Mouse (Mus musculus): ENCODE measurements at regions not wholly inside any gene's neighbourhood (a gene's known extent, or its start where the extent isn't known, plus 50 kb on each side); places are given as distances from the start of the nearest gene placed in this dataset.

DNA sequence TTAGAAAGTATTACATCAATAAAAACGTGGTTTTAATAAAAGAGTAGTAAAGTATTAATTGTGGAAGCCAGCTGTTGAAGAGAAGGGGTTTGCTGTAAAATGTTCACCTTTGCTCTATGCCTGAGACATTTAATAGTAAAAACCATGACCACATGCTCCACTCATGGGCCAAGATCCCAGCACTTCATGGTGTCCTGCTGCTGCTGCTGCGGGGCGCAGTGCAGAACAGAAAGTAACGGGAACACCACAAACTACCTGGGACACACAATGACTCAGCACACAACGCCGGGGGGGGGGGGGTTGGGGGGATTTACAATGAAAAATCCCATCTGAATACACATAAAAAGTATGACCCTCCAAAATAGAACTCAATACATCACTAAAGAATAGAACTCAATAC lies 124.8 kb upstream of the Klf14 start:
- Histone ChIP-seq H3K27ac (replicated peaks) (no peak overlapping the region), H3K27me3 (replicated peaks) (no peaks in the 10 kb centered on the region), H3K9me3 (no peaks in the 10 kb centered on the region), H3K9ac (no peak overlapping the region), H3K4me1 (peaks cover 74% of the 10 kb centered on the region), H3K4me2 (no peak overlapping the region), H3K36me3 (no peaks in the 10 kb centered on the region), H3K4me3 (no peak overlapping the region)
- 91% methylated on average over 6 of the region's 6 CpGs for WGBS
- ATAC-seq (ENCODE audit: extremely low read depth, insufficient number of reproducible peaks, low FRiP score, low TSS enrichment) = no peak

DNA sequence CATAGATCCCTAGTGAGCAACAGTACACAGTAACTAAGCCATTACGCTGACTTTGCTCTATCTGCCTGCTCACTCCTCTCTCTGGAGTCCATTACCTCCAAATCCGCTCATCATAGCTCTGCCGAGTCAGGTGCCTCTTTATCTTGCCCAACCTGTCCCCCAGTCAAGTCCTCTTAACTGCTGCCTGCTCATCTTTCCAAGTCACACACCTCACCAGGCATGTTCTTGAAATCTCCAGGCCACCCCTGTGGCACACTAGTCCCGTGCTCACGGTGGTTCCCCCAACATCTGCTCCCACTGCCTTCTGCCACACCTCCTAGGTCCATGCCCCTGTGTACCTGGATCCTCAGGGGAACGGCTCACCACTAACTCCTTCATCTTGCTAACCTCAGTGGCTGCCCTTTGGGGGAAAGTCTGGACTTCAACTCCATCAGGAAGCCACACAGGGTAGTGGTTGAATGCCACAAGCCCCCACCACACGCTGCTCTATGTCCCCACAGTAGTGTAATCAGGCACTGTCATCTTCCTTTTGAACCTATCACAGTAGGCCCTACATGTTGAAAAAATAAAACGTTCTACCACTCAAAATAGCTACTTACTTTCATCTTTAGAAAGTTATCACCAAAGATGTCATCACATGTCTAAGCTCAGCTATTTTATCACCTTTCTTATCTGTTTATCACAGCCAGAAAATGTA lies 126.3 kb upstream of the Klf14 start:
- no peaks in the 10 kb centered on the region for H3K36me3 ChIP-seq
- no peak overlapping the region for H3K27ac ChIP-seq (replicated peaks)
- H3K9ac ChIP-seq = no peak overlapping the region
- H3K27me3 ChIP-seq (replicated peaks) = no peaks in the 10 kb centered on the region
- no peak overlapping the region for H3K4me2 ChIP-seq
- H3K4me1 ChIP-seq = peaks cover 74% of the 10 kb centered on the region
- H3K4me3 ChIP-seq = no peak overlapping the region
- WGBS = 55% methylated on average over 8 of the region's 8 CpGs
- ATAC-seq (ENCODE audit: extremely low read depth, insufficient number of reproducible peaks, low FRiP score, low TSS enrichment) = no peak
- H3K9me3 ChIP-seq = no peaks in the 10 kb centered on the region

DNA sequence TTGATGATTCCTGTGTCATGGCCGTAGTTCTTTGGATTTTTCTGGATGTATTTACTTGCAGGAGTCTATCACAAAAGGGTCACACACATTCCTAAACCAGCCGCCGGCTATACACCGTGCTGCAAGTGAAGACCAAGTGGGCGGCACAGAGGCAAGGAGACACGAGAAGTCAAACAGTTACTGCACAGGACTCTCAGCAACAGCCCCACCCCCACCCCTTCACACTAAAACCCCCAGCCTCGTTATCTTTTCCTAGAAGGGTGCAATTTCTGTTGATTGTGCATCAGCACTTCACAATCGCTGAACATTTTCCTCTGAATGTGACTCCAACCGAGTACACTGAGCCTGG lies 126.9 kb upstream of the Klf14 start:
- no peaks in the 10 kb centered on the region for H3K9me3 ChIP-seq
- H3K27me3 ChIP-seq (replicated peaks) = no peaks in the 10 kb centered on the region
- no peaks in the 10 kb centered on the region for H3K36me3 ChIP-seq
- no peak overlapping the region for H3K4me3 ChIP-seq
- 29% methylated on average over 9 of the region's 9 CpGs for WGBS
- peaks cover 68% of the 10 kb centered on the region for H3K4me1 ChIP-seq
- H3K27ac ChIP-seq (replicated peaks) = no peak overlapping the region
- no peak overlapping the region for H3K9ac ChIP-seq
- ATAC-seq (ENCODE audit: extremely low read depth, insufficient number of reproducible peaks, low FRiP score, low TSS enrichment) = no peak
- no peak overlapping the region for H3K4me2 ChIP-seq

DNA sequence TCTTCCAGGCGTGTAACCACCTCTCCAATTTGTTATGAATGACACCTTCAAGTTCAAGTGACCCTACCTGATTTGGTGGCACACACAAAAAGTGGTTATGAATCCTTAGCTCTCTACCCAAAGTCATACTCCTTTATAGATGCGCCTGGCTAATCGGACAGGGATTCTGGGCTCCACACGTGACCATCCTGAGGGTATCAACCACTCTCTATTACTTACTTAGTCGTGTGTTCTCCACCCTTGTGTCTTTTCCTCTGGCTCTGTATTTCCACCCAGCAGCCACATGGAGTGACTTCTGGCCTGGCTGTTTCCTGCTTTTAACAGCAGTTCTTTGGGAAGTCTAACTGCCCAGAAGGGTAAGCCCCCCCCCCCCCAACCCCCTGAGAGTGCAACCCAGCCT lies 127.4 kb upstream of the Klf14 start:
- H3K9ac ChIP-seq = no peak overlapping the region
- H3K4me1 ChIP-seq = peaks cover 63% of the 10 kb centered on the region
- H3K36me3 ChIP-seq = no peaks in the 10 kb centered on the region
- WGBS = 76% methylated on average over 5 of the region's 5 CpGs
- no peaks in the 10 kb centered on the region for H3K27me3 ChIP-seq (replicated peaks)
- H3K9me3 ChIP-seq = no peaks in the 10 kb centered on the region
- H3K4me3 ChIP-seq = no peak overlapping the region
- H3K27ac ChIP-seq (replicated peaks) = no peak overlapping the region
- no peak overlapping the region for H3K4me2 ChIP-seq
- ATAC-seq (ENCODE audit: extremely low read depth, insufficient number of reproducible peaks, low FRiP score, low TSS enrichment) = no peak

DNA sequence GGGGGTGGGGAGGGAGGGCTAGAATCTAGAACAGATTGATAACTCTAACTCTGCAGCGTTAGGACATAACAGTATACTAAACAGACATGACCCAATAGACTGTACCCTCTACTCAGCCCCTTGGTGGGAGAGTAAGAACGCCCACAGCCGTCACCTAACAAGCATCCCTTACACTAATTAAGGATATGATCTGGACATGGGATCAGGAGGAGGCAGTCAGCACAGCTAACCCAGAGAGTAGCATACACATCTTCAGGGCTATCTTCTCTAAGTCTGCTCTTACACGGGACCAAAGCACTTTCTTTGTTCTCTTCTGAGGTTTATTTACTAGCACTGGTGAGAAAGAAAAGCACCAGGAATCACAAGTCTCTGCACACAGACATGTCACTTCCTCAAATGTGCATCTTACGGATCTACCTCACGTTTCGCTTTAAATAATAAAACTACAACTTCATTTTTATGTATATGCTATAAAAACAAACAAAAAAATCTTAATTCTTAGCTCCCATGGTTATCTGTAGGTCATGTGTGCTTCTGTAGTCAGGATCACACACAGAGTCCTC lies 128.0 kb upstream of the Klf14 start:
- Histone ChIP-seq H3K9ac (no peak overlapping the region), H3K36me3 (no peaks in the 10 kb centered on the region), H3K27me3 (replicated peaks) (no peaks in the 10 kb centered on the region), H3K27ac (replicated peaks) (no peak overlapping the region), H3K4me2 (no peak overlapping the region), H3K9me3 (no peaks in the 10 kb centered on the region), H3K4me3 (no peak overlapping the region), H3K4me1 (peaks cover 57% of the 10 kb centered on the region)
- 69% methylated on average over 7 of the region's 7 CpGs for WGBS
- no peak for ATAC-seq (ENCODE audit: extremely low read depth, insufficient number of reproducible peaks, low FRiP score, low TSS enrichment)

DNA sequence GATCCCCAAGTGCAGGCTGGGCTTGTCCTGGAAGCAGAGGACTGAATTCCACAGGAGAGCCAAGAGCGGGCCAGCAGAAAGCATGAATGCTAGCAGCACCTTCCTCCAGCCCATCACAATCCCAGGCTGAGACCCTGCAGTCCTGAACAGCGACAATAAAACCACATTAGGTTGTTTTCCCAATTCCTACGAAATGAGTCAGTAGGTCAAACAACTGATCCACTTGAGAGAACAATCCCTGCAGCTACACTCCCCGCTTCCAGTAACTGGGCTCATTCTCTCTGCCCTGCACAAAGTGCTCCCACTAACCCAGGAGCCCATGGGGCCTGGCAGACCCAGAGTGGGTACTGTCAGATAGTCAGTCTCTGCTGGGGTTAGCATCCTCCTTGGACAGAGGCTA lies 128.6 kb upstream of the Klf14 start:
- H3K4me2 ChIP-seq = no peak overlapping the region
- peaks cover 51% of the 10 kb centered on the region for H3K4me1 ChIP-seq
- no peak overlapping the region for H3K9ac ChIP-seq
- WGBS = 71% methylated on average over 4 of the region's 4 CpGs
- ATAC-seq (ENCODE audit: extremely low read depth, insufficient number of reproducible peaks, low FRiP score, low TSS enrichment) = no peak
- H3K9me3 ChIP-seq = no peaks in the 10 kb centered on the region
- H3K4me3 ChIP-seq = no peak overlapping the region
- H3K27ac ChIP-seq (replicated peaks) = no peak overlapping the region
- H3K27me3 ChIP-seq (replicated peaks) = no peaks in the 10 kb centered on the region
- H3K36me3 ChIP-seq = no peaks in the 10 kb centered on the region

GRCm38 (mm10) chr6:31088147-31088972 lies 129.5 kb upstream of the Klf14 start:
- Histone ChIP-seq H3K9me3 (no peaks in the 10 kb centered on the region), H3K27me3 (replicated peaks) (no peaks in the 10 kb centered on the region), H3K4me1 (peaks cover 42% of the 10 kb centered on the region), H3K36me3 (no peaks in the 10 kb centered on the region), H3K4me2 (peak overlapping the region; percentile 62), H3K27ac (replicated peaks) (no peak overlapping the region), H3K9ac (peak overlapping the region; percentile 54; the same call in 1 of the 2 replicates), H3K4me3 (peak overlapping the region; percentile 25)
- no peak for ATAC-seq (ENCODE audit: extremely low read depth, insufficient number of reproducible peaks, low FRiP score, low TSS enrichment)
- 48% methylated on average over 18 of the region's 18 CpGs for WGBS

- Histone ChIP-seq H3K9ac (peak overlapping the region; percentile 54; the same call in 1 of the 2 replicates), H3K4me3 (peak overlapping the region; percentile 25), H3K27ac (replicated peaks) (no peak overlapping the region), H3K4me1 (peaks cover 41% of the 10 kb centered on the region), H3K9me3 (no peaks in the 10 kb centered on the region), H3K36me3 (no peaks in the 10 kb centered on the region), H3K4me2 (peak overlapping the region; percentile 62), H3K27me3 (replicated peaks) (no peaks in the 10 kb centered on the region)
- ATAC-seq (ENCODE audit: extremely low read depth, insufficient number of reproducible peaks, low FRiP score, low TSS enrichment) = no peak
- WGBS = 53% methylated on average over 5 of the region's 5 CpGs
Measured at GRCm38 (mm10) chr6:31088973-31089368, 130.1 kb upstream of the Klf14 start.

GRCm38 (mm10) chr6:31090288-31090687 lies 131.4 kb upstream of the Klf14 start:
- peaks cover 42% of the 10 kb centered on the region for H3K4me1 ChIP-seq
- no peaks in the 10 kb centered on the region for H3K27me3 ChIP-seq (replicated peaks)
- ATAC-seq (ENCODE audit: extremely low read depth, insufficient number of reproducible peaks, low FRiP score, low TSS enrichment) = no peak
- H3K9me3 ChIP-seq = no peaks in the 10 kb centered on the region
- no peak overlapping the region for H3K4me3 ChIP-seq
- H3K9ac ChIP-seq = no peak overlapping the region
- 87% methylated on average over 6 of the region's 6 CpGs for WGBS
- H3K4me2 ChIP-seq = no peak overlapping the region
- no peaks in the 10 kb centered on the region for H3K36me3 ChIP-seq
- H3K27ac ChIP-seq (replicated peaks) = no peak overlapping the region

GRCm38 (mm10) chr6:31090791-31091190 lies 131.9 kb upstream of the Klf14 start:
- H3K9me3 ChIP-seq = no peaks in the 10 kb centered on the region
- no peaks in the 10 kb centered on the region for H3K36me3 ChIP-seq
- H3K27ac ChIP-seq (replicated peaks) = no peak overlapping the region
- H3K4me3 ChIP-seq = no peak overlapping the region
- H3K27me3 ChIP-seq (replicated peaks) = no peaks in the 10 kb centered on the region
- ATAC-seq (ENCODE audit: extremely low read depth, insufficient number of reproducible peaks, low FRiP score, low TSS enrichment) = no peak
- H3K4me1 ChIP-seq = peaks cover 42% of the 10 kb centered on the region
- H3K4me2 ChIP-seq = no peak overlapping the region
- WGBS = 73% methylated on average over 7 of the region's 7 CpGs
- no peak overlapping the region for H3K9ac ChIP-seq

GRCm38 (mm10) chr6:31092324-31092723 lies 133.4 kb upstream of the Klf14 start:
- no peak for ATAC-seq (ENCODE audit: extremely low read depth, insufficient number of reproducible peaks, low FRiP score, low TSS enrichment)
- no peak overlapping the region for H3K9ac ChIP-seq
- no peaks in the 10 kb centered on the region for H3K36me3 ChIP-seq
- no peak overlapping the region for H3K4me3 ChIP-seq
- H3K27me3 ChIP-seq (replicated peaks) = no peaks in the 10 kb centered on the region
- WGBS = 82% methylated on average over 6 of the region's 6 CpGs
- H3K27ac ChIP-seq (replicated peaks) = no peak overlapping the region
- H3K4me2 ChIP-seq = no peak overlapping the region
- no peaks in the 10 kb centered on the region for H3K9me3 ChIP-seq
- peaks cover 53% of the 10 kb centered on the region for H3K4me1 ChIP-seq
